Mouse (Mus musculus) cerebellum, adult 2 months (tissue): Measurements from ENCODE around the gene Ino80.

Experiments used
- CTCF ChIP-seq: fragments of 200-500 bp; IDR thresholded peaks from 2 replicates; pipeline ENCODE4 v1.5.1; 2011; ENCODE audit warnings: low read depth, mild to moderate bottlenecking, control low read depth, low read length, moderate library complexity, borderline replicate concordance; ENCODE audit not compliant: insufficient read depth
- POLR2A ChIP-seq: fragments of 200-500 bp; IDR thresholded peaks from 2 replicates; pipeline ENCODE4 v1.6.1; 2011; ENCODE audit warnings: low read length, control low read depth, borderline replicate concordance; ENCODE audit not compliant: insufficient read depth

DNA sequence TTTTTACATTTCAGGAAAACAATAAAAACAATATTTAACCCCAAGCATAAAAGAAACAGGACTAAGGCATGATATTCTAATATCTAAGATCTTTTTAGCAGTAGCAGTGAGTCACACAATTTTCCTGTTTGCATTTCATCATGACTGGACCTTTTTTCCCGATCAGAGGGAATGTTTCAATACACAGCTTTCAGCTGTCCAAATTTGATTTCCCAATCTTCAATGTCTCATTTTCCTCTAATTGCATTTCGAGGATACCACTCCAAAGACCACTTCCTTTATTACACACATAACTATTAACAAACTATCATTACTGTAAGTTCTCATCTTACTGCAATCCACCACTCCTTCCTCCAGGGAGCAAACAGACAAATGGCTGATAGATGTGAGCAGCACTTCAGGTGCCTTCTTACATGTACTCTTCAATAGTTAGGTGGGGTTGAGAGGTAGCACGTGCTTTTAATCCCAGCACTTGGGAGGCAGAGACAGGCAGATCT is 36.6 kb upstream of the Ino80 start:
- TF ChIP-seq CTCF, result no peak
- TF ChIP-seq POLR2A, result no peak
